Mouse (Mus musculus) left cerebral cortex, postnatal 4 days (tissue): ENCODE results near the gene Slitrk3. TPM values are rescaled to one million over a fixed set of nuclear protein-coding genes. Genes with fewer than 3 reads are reported as not detected.
"Not testable (repeated sequence)": the region's sequence is repeated elsewhere in the genome, so short reads cannot be mapped to it uniquely, and the experiment has no call there.

Source experiments
- DNase-seq: peaks from one replicate; pipeline ENCODE4 v3.0.0-alpha.2; 2022
- intact Hi-C: fragments of 180-260 bp; cut with DNase I; formaldehyde crosslinking; loops from one replicate; pipeline ENCODE4 v1.15.1; 2025
- total RNA-seq, 2 experiments: library from RNA; stranded (reverse); gene quantifications; 2 replicates each; pipeline ENCODE4 v1.2.3; 2021

Slitrk3 gene
- total RNA-seq, result 10 to 100 TPM; 49.0 TPM

DNA sequence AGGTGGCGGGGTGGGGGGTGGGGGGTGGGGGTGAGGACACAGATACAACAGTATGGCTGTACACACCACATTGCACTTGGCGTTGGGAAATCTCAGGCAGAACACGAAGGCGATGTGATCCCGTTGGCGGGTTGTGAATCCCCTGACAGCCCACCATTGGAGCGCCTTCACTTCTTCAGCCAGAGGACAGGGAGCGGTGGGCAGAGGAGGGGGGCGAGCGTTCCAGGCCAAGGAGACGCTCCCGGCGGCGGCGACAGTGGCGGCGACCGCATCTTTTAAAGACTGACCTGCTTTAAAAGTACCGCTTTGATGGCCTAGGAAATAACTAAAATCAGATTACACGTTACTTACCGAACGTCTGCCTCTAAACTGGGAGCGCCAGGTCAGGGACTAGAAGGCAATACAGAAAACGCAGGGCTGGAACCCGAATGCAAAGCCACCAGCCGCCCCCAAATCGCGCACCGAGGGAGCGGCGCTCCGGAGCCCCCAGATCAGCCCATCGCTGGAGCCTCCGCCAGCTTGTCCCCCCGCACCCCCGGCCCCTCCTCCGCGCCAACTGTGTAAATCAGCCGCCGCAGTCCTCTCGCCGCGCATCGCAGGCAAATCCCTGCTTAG is at the start of gene Slitrk3:
Slitrk3 (minus strand) TSS at position 607 of the 615 bp plus-strand sequence.
- DNase-seq, result peak; percentile 64
- intact Hi-C loops, result loop anchor here (10.0 kb wide), 2 partner anchors 347 to 1867 kb away; no protein-coding TSS in a partner anchor

DNA sequence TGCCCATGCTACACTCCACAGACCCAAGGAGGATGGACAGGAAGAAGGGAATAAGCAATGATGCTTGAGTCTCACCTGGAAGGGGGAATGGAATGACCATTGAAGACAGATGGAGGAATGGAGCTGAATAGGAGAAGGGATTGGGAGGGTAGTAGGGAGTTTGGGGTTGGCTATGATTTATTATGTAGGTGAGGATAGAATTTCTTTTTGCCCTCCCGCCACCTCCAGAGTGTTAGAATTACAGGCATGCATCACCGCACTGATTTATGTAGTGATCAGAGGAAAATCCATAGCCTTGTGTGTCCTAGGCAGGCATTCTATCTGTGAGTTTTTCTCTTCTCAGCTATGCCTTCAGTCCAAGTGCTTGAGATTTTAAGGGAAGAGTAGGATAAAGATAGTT is 36.8 kb upstream of the Slitrk3 start:
- DNase-seq, intact Hi-C loops: not testable (repeated sequence)

DNA sequence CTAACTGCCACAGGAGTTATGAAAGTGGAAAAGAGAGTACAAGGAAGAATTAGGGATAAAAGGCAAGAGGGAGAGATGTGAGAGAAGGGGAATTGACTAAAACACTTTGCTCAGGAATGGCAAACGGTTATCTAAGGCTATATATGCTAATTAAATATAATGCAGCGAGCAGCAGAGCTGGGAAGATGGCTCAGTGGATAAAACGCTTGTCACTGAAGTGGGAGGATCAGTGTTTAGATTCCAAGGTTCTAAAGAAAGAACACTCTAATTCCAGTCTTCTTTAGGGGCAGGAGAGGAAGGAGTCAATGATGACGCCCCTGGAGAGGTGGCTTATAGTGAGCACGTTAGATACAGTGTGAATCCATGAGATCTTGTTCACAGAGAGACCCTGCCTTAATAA is 27.0 kb upstream of the Slitrk3 start:
- intact Hi-C loops, result no loop called here
- no peak for DNase-seq

DNA sequence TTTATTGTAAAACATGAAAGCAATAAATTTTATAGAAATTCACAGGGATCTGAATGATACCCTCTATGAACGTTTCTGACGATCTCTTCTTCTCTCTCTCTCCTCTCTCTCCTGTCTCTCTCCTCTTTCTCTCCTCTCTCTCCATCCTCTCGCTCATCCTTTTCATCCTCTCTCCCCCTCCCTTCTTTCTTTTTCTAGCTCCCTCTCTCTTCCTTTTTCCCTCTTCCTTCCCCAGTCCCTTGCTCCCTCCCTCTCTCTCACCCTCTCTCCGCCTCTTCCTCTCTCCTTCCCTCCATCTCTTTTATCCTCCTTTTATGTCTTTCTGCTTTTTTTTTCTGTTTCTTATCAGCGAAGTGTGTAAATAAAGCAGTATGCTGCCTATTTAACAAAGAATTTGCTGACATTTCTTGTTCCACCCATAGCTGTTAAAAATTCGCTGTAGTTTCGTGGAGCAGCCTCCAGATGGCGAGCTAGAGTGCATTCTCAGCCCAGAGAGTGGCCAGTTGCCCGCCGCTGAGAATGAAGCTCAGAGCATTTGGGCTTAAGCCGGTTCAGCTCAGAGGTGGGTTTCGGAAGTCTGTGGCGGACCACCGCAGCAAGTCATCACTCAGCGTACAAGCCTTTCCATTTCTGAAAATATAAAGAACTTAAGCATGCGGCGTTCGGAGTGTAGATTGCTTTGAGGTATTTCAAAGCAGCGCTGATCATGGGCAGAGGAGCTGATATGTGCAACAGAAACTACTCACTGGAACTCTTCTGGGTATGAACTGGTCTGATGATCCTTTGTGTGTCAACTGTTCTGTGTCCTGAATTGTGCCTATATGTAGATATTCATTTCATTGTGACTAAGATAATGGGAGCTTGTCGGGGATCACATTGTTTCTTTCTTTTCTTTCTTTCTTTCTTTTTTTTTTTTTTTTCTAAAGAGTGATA is 8.5 kb upstream of the Slitrk3 start:
- peak; percentile 74 for DNase-seq
- intact Hi-C loops, result loop anchor here (5.0 kb wide), 1 partner anchor 1591 kb away; no protein-coding TSS in a partner anchor

DNA sequence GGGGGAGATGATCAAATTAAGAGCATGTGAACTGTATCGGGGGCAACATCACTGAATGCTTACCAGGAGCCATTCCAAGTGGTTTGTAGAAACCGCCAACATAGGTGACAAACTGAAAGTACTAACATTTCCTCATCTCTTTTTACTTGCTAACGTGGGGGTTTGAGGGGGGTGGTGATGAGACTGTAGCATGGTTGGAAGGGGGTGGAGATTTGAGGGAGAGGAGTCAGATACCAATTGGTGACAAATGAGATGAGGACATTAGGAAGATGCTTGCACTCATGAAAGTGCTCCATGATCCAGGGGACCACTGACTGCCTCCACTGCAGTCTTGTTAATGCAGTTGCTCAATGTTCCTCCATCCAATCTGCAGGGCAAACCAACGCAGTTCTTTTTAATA is 587 bp upstream of the Slitrk3 start:
- intact Hi-C loops, result loop anchor here (10.0 kb wide), 2 partner anchors 347 to 1867 kb away; no protein-coding TSS in a partner anchor

DNA sequence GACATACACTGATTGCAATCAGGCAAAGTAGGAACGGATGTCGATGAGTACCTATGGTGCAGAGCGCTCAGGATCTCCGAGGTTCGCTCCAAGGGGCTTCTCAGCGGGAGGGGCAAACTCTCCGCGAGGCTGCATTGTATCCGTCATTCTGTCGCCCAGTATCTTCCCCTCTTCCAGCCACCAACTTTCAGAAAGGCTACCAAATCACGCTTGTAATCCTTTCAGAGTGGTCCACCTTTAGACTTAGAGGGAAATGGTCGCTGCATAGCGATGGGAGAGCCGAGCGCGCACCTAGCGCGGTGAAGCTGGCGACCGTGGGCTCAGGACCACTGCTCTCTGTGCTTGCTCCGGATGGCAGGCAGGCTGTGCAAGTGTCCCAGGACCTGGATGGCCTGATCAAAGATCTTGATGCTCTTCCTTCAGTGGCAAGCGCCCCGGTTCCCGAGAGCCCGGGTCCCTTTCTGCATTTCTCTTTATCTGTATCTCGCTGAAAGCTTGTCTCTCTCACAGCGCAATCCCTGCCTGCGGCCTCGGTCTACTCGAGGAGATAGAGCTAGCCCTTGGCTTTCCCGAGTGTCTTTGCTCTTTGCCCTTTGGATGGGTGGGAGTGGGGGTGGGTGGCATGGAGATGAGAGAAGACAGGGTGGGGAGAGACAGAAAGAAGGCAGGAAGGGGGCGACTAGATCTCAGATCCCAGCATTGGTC is 959 bp downstream of the Slitrk3 start:
- intact Hi-C loops, result loop anchor here (10.0 kb wide), 2 partner anchors 348 to 1868 kb away; no protein-coding TSS in a partner anchor
- DNase-seq, result peak; percentile 21

More for the DNA sequence above, 587 bp upstream of the Slitrk3 start:
- no peak for DNase-seq

DNA sequence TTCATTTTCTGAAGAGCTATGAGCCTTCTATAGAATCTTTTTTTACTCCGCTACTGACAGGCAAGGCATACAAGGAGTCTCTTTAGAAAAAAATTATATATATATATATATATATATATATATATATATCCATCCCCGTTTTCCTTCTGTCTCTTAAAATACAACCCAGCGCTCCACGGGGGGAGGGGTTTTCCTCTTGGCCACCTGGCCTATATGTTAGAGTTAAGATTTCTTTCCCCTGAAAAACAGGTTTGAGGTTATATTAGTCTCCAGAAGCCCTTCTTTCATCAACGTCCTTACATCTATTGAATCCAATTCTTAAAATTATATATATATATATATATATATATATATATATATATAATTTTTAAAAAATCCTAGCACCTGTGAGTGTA is 1.6 kb downstream of the Slitrk3 start:
- intact Hi-C loops, result loop anchor here (10.0 kb wide), 2 partner anchors 349 to 1869 kb away; no protein-coding TSS in a partner anchor

DNA sequence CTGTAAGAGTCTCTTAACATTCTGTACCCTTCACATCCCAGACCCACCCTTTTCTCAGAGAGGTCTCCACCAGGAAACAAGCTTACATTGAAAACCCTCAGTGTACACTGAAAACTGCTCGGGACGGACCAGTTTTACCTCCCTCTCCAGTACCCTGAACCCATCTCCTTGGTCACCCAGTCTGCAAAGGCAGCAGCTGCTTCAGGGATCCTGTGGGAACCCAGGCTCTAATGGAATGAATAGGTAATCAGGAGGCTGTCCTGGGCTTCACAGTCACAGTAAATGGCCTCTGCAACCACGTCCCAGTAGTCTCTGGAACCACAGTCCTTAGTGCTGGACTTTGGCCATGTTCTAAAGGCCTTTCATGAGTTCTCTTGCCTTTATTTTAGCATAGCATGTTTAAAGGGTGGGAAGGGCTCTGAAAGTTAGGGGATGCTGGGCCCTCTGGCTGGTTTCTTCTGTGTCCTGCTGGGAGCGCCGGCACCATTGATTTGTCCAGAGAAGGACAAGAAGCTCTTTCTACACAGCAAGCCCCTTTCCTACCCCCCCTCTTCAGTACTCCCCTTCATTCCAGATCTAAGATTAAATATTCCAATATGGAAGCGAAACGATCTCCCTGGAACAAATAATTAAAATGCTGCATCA is 2.1 kb downstream of the Slitrk3 start:
- intact Hi-C loops, result loop anchor here (10.0 kb wide), 2 partner anchors 349 to 1869 kb away; no protein-coding TSS in a partner anchor
- no peak for DNase-seq

More for the DNA sequence above, 1.6 kb downstream of the Slitrk3 start:
- no peak for DNase-seq

DNA sequence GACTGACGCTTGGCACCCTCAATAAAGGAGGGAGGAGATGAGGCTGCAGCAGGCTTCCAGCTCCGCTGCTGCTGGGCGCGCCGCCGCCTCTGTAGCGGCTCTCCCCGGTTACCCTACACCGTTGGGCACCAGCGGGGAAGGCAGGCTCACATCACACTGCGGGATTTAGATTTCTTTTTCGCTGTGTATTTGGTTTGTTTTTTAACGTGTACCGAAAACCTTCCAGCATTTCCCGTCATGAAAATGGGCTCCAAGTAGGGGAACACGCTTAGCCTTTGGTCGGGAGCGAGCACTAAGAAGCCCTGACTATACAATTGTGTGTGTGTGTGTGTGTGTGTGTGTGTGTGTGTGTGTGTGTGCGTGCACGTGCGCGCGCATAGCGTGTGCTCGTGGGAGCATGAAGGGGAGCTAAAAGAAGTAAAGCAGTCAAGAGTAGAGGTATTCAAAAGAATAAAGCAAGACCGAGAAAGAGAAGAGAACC is 4.1 kb downstream of the Slitrk3 start:
- intact Hi-C loops, result loop anchor here (10.0 kb wide), 2 partner anchors 351 to 1871 kb away; no protein-coding TSS in a partner anchor
- peak; percentile 55 for DNase-seq

DNA sequence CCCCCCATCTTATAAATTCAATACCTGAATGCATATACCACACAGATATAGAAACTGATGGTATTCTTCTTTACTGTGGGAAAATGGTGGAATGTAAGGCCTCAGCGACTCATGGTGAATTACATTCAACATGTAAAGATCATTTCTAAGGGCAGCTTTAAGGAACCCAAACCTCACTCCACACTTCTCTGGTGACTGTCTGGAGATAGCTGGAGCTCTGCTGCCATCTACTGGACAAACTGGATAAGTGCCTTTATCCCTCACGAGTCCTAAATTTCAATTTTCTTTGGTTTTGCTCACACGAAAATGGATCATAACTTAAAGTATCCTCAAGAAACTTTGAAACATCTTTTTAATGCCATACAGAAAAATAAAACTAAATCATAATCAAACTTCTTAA is 11.4 kb downstream of the Slitrk3 start:
- intact Hi-C loops, result loop anchor here (2.0 kb wide), 1 partner anchor 1949 kb away; no protein-coding TSS in a partner anchor
- peak; percentile 62 for DNase-seq

DNA sequence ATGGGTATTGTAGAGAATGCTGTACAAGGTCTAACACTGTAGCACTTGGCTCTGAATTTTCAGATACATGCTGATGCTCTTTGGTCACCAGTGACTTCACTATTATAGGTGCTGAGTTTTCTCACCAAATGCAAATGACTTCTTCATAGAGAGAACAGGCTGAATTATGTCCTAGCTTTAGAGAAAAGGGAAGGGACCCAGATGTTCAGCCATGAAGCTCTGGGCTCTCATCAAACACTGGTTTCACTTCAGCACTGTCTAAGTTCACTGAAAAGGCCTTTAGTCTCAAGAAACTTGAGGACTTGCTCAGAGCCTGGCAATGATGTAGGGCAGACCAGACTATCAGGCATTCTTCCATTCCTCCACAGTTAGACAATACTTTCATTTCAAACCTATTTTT is 15.3 kb downstream of the Slitrk3 start:
- DNase-seq, result no peak
- intact Hi-C loops, result no loop called here

DNA sequence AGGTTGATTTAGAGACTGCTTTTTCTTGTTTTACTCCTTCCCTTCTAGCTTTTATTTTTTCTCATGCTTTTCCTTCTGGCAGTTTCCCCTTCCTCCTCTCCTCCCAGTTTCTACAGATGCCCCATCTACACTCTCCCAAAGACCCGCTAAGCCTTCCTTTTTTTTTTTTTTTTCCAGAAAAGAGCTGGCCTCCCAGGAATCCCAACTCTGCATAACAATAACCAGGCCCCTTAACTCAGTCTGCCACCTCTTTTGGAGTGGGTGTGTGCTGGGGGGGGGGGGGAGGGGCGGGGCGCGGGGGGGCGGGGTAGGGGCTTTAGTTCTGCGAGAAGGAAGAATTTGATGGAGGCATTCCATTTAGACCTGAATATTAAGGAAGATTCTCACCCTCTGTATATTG is 51.6 kb downstream of the Slitrk3 start:
- DNase-seq, result no peak
- intact Hi-C loops, result no loop called here

DNA sequence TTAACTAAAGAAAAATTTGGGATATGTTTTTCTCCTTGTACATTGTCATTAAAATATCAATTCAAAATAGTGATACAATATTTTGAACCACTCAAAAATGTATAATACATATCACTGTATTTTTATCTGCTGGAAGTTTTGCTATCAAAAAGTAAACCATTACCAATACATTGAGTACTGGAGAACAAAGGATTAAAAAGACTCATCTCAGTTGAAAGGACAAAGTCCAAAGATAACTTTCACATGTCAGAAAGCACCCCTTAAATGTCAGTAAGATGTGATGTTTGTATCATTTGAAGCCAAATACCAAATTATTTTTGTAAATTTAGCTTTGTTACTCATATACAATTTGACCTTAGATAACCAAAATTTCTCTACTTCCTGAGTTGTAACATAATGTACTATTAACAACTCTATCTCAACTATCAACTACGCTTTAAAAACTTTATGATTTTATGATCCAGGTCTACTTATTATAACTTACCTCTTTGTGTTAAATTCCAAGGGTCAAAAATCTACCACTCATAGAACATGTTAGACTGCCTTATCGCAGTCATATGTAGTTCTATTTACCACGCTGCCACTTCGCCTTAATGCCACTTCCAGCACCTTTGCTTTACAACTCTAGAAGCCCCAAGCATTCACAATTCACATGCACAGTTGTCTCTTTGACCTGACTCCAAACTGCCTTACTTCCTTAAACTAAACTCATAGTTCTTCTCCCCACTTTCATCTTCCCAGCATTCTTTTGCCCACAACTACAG is 54.5 kb downstream of the Slitrk3 start:
- no peak for DNase-seq
- intact Hi-C loops, result no loop called here

DNA sequence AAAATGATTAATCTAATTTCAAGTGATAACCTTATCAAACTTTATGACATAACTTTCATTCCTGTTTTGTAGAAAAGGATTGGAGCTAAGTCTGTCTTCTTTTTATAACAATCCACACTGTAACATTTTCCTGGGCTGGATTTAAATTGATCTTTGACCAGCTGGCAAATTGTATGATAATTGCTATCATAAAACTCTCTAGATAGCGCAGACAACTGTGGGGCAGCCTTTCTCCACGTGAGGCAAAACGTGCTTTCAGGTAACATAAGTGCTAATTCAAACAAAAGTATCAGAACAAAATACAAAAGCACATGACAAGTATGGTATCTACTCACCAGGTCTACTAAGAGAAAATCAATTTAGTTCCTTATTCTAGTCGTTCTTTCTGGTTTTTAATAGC is 60.1 kb downstream of the Slitrk3 start:
- intact Hi-C loops, result no loop called here

More for the DNA sequence above, 60.1 kb downstream of the Slitrk3 start:
- no peak for DNase-seq

Other genes starting within 250 kb of the Slitrk3 start
- gene Sis, start 89.9 kb downstream of the Slitrk3 start, total RNA-seq, result under 1 TPM in 1 of 2 experiments, not detected in 1; 0.06 TPM